Mouse (Mus musculus): ENCODE results near the gene Lfng. TPM values are rescaled to one million over a fixed set of nuclear protein-coding genes. Genes with fewer than 3 reads are reported as not detected.
A peak's percentile ranks its signal among the peaks of the same experiment; 100 is the strongest.

Gene Lfng
- polyA plus RNA-seq, 1 experiment from 2014 or later, result 7.4 TPM

GRCm38 (mm10) chr5:140571201-140571600 lies 35.9 kb upstream of the Lfng start:
- ATAC-seq, result no peak
- H3K27ac ChIP-seq, result no peak overlapping the region
- H3K36me3 ChIP-seq, result no peaks in the 10 kb centered on the region
- peaks cover 32% of the 10 kb centered on the region for H3K4me1 ChIP-seq
- no peak overlapping the region for H3K9ac ChIP-seq
- H3K9me3 ChIP-seq (replicated peaks), result no peaks in the 10 kb centered on the region
- no peak overlapping the region for H3K4me2 ChIP-seq
- 57% methylated on average over 4 of the region's 4 CpGs for WGBS (ENCODE audit: insufficient replicate concordance)
- H3K27me3 ChIP-seq (replicated peaks), result no peaks in the 10 kb centered on the region
- H3K4me3 ChIP-seq, result no peak overlapping the region

GRCm38 (mm10) chr5:140571673-140572072 lies 35.4 kb upstream of the Lfng start:
- Histone ChIP-seq H3K9ac (no peak overlapping the region), H3K4me2 (no peak overlapping the region), H3K4me3 (no peak overlapping the region), H3K9me3 (replicated peaks) (no peaks in the 10 kb centered on the region), H3K4me1 (peaks cover 27% of the 10 kb centered on the region), H3K36me3 (no peaks in the 10 kb centered on the region), H3K27ac (no peak overlapping the region), H3K27me3 (replicated peaks) (no peaks in the 10 kb centered on the region)
- ATAC-seq, result no peak
- 67% methylated on average over 10 of the region's 10 CpGs for WGBS (ENCODE audit: insufficient replicate concordance)

GRCm38 (mm10) chr5:140572611-140573010 lies 34.5 kb upstream of the Lfng start:
- Histone ChIP-seq H3K27ac (no peak overlapping the region), H3K36me3 (no peaks in the 10 kb centered on the region), H3K9ac (no peak overlapping the region), H3K4me1 (peaks cover 18% of the 10 kb centered on the region), H3K4me2 (no peak overlapping the region), H3K4me3 (no peak overlapping the region), H3K9me3 (replicated peaks) (no peaks in the 10 kb centered on the region), H3K27me3 (replicated peaks) (no peaks in the 10 kb centered on the region)
- WGBS (ENCODE audit: insufficient replicate concordance), result 67% methylated on average over 6 of the region's 6 CpGs
- ATAC-seq, result no peak

- Histone ChIP-seq H3K36me3 (no peaks in the 10 kb centered on the region), H3K4me3 (no peak overlapping the region), H3K27ac (no peak overlapping the region), H3K4me2 (no peak overlapping the region), H3K9me3 (replicated peaks) (no peaks in the 10 kb centered on the region), H3K4me1 (peaks cover 6% of the 10 kb centered on the region; the same call in 1 of the 2 replicates), H3K27me3 (replicated peaks) (peaks cover 24% of the 10 kb centered on the region), H3K9ac (no peak overlapping the region)
- WGBS (ENCODE audit: insufficient replicate concordance), result 47% methylated on average over 5 of the region's 5 CpGs
- ATAC-seq, result peak; percentile 45; the same call in 1 of the 2 replicates
Measured at GRCm38 (mm10) chr5:140575381-140575866, 31.7 kb upstream of the Lfng start.

- ATAC-seq, result no peak
- Histone ChIP-seq H3K9me3 (replicated peaks) (no peaks in the 10 kb centered on the region), H3K36me3 (no peaks in the 10 kb centered on the region), H3K4me2 (no peak overlapping the region), H3K4me1 (peaks cover 9% of the 10 kb centered on the region; the same call in 1 of the 2 replicates), H3K4me3 (no peak overlapping the region), H3K27ac (no peak overlapping the region), H3K27me3 (replicated peaks) (peaks cover 42% of the 10 kb centered on the region), H3K9ac (no peak overlapping the region)
- 64% methylated on average over 9 of the region's 9 CpGs for WGBS (ENCODE audit: insufficient replicate concordance)
Measured at GRCm38 (mm10) chr5:140579221-140579620, 27.9 kb upstream of the Lfng start.

GRCm38 (mm10) chr5:140579771-140580170 lies 27.3 kb upstream of the Lfng start:
- 52% methylated on average over 6 of the region's 6 CpGs for WGBS (ENCODE audit: insufficient replicate concordance)
- no peak overlapping the region for H3K4me2 ChIP-seq
- no peak overlapping the region for H3K27ac ChIP-seq
- H3K9ac ChIP-seq, result no peak overlapping the region
- H3K27me3 ChIP-seq (replicated peaks), result peaks cover 45% of the 10 kb centered on the region
- H3K4me3 ChIP-seq, result no peak overlapping the region
- H3K9me3 ChIP-seq (replicated peaks), result no peaks in the 10 kb centered on the region
- H3K36me3 ChIP-seq, result no peaks in the 10 kb centered on the region
- H3K4me1 ChIP-seq, result peaks cover 9% of the 10 kb centered on the region; the same call in 1 of the 2 replicates
- ATAC-seq, result no peak

- H3K27me3 ChIP-seq (replicated peaks), result peaks cover 45% of the 10 kb centered on the region
- H3K27ac ChIP-seq, result no peak overlapping the region
- H3K4me3 ChIP-seq, result no peak overlapping the region
- H3K36me3 ChIP-seq, result no peaks in the 10 kb centered on the region
- 15% methylated on average over 4 of the region's 5 CpGs for WGBS (ENCODE audit: insufficient replicate concordance)
- no peaks in the 10 kb centered on the region for H3K9me3 ChIP-seq (replicated peaks)
- no peak overlapping the region for H3K4me2 ChIP-seq
- no peak overlapping the region for H3K9ac ChIP-seq
- ATAC-seq, result no peak
- H3K4me1 ChIP-seq, result peaks cover 3% of the 10 kb centered on the region; the same call in 1 of the 2 replicates
Measured at GRCm38 (mm10) chr5:140581569-140581968, 25.6 kb upstream of the Lfng start.

GRCm38 (mm10) chr5:140582995-140583731 lies 24.0 kb upstream of the Lfng start:
- H3K4me3 ChIP-seq, result no peak overlapping the region
- no peak for ATAC-seq
- H3K27ac ChIP-seq, result no peak overlapping the region
- 0 out of 2 replicates have a peak overlapping the region, but pooled peaks have one; percentile 10 for H3K9ac ChIP-seq
- peaks cover 42% of the 10 kb centered on the region for H3K27me3 ChIP-seq (replicated peaks)
- peaks cover 3% of the 10 kb centered on the region; the same call in 1 of the 2 replicates for H3K4me1 ChIP-seq
- WGBS (ENCODE audit: insufficient replicate concordance), result 44% methylated on average over 8 of the region's 8 CpGs
- no peaks in the 10 kb centered on the region for H3K36me3 ChIP-seq
- no peaks in the 10 kb centered on the region for H3K9me3 ChIP-seq (replicated peaks)
- no peak overlapping the region for H3K4me2 ChIP-seq

GRCm38 (mm10) chr5:140583732-140584368 lies 23.3 kb upstream of the Lfng start:
- H3K4me3 ChIP-seq, result no peak overlapping the region
- H3K9me3 ChIP-seq (replicated peaks), result no peaks in the 10 kb centered on the region
- no peak overlapping the region for H3K9ac ChIP-seq
- no peak overlapping the region for H3K4me2 ChIP-seq
- H3K27me3 ChIP-seq (replicated peaks), result peaks cover 35% of the 10 kb centered on the region
- H3K27ac ChIP-seq, result no peak overlapping the region
- no peak for ATAC-seq
- H3K36me3 ChIP-seq, result no peaks in the 10 kb centered on the region
- peaks cover 3% of the 10 kb centered on the region; the same call in 1 of the 2 replicates for H3K4me1 ChIP-seq
- 50% methylated on average over 6 of the region's 6 CpGs for WGBS (ENCODE audit: insufficient replicate concordance)

GRCm38 (mm10) chr5:140589082-140589774 lies 17.9 kb upstream of the Lfng start:
- 76% methylated on average over 16 of the region's 16 CpGs for WGBS (ENCODE audit: insufficient replicate concordance)
- Histone ChIP-seq H3K4me1 (peaks cover 12% of the 10 kb centered on the region), H3K36me3 (no peaks in the 10 kb centered on the region), H3K4me2 (no peak overlapping the region), H3K9ac (no peak overlapping the region), H3K27ac (no peak overlapping the region), H3K27me3 (replicated peaks) (peaks cover 3% of the 10 kb centered on the region; the same call in 1 of the 2 replicates), H3K4me3 (no peak overlapping the region), H3K9me3 (replicated peaks) (no peaks in the 10 kb centered on the region)
- ATAC-seq, result no peak

- 0 out of 2 replicates have a peak, but pooled peaks have one; percentile 8 for ATAC-seq
- H3K27me3 ChIP-seq (replicated peaks), result peaks cover 8% of the 10 kb centered on the region; the same call in 1 of the 2 replicates
- peak overlapping the region; percentile 62 for H3K4me2 ChIP-seq
- no peaks in the 10 kb centered on the region for H3K36me3 ChIP-seq
- peaks cover 59% of the 10 kb centered on the region for H3K4me1 ChIP-seq
- H3K27ac ChIP-seq, result peak overlapping the region; percentile 89
- no peak overlapping the region for H3K4me3 ChIP-seq
- 44% methylated on average over 5 of the region's 5 CpGs for WGBS (ENCODE audit: insufficient replicate concordance)
- H3K9ac ChIP-seq, result peak overlapping the region; percentile 42
- no peaks in the 10 kb centered on the region for H3K9me3 ChIP-seq (replicated peaks)
Measured at GRCm38 (mm10) chr5:140594846-140595245, 12.3 kb upstream of the Lfng start.
